Mouse (Mus musculus) CD4-positive naive resting alpha-beta T cell, adult 76 days (primary cell): ENCODE data around the gene Csrp1. TPM values are rescaled to one million over a fixed set of nuclear protein-coding genes. Genes with fewer than 3 reads are reported as not detected.

Experiments used
- total RNA-seq: library from RNA; stranded (reverse); gene quantifications from one replicate; pipeline ENCODE4 v1.2.4, GENCODE M21; 2023

Csrp1 gene
- 79.9 TPM for total RNA-seq

DNA sequence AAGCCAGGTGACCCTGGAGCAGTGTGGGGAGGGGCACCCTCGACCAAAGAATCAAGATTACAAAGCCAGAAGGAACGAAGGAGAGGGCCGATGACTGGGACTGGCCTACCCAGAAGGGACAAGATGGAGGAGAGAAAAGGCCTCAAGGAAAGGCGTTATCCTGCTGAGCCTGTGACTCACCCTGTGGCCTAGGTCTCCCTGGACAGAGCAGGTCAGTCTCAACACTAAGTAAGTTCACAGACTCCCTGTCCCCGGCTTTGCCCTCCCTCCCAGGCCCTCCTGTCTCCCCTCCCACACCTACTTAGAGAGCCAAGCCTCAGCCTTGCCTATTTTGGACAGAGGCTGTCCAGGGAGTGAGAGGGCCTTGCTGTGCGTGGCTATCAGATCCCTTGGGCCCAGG lies at the start of gene Csrp1:
Gene Csrp1 (plus strand): TSS at position 79 of the 400 bp plus-strand sequence.

DNA sequence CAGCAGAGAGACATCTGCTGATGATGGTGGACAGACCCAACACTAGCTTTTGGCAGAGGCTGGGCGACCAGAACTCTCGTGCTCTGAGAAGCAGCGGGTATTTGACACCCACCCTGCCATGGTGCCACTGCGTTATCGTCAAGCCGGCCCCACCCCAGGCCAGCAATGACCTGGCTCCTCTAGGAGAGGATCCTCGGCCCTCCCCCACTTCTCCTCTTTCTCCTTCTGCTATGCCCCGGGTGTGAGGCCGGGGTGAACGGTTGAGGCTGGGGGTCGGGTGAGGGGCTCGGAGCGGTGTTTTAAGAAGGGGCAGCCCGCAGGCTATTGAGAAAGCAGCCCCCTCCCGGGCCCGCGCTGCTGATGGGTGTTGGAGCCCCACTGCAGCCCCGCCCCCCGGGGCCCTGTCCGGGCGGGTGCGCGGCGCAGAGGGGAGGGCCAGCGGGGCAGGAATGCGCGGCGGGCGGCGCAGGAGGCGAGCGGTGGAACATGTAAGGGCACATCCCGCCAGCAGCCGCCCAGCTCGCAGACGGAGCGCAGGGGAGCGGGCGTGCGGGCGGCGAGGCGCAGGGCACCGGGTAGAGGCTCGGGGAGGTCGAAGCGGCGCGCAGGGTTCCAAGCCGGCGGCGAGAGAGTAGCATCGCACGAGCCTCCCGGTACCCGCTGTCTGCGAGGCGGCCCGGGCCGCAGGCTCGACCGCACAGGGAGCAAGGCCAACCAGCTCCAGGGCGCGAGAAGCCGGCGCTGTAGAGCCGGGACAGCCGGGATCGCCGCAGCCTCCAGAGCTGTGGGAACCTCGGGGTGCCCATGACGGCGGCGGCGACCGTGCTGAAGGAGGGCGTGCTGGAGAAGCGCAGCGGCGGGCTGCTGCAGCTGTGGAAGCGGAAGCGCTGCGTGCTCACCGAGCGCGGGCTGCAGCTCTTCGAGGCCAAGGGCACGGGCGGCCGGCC lies 46.1 kb downstream of the Csrp1 start, which contains the start of gene Phlda3:
Gene Phlda3 (plus strand): TSS at position 475 of the 947 bp plus-strand sequence.

DNA sequence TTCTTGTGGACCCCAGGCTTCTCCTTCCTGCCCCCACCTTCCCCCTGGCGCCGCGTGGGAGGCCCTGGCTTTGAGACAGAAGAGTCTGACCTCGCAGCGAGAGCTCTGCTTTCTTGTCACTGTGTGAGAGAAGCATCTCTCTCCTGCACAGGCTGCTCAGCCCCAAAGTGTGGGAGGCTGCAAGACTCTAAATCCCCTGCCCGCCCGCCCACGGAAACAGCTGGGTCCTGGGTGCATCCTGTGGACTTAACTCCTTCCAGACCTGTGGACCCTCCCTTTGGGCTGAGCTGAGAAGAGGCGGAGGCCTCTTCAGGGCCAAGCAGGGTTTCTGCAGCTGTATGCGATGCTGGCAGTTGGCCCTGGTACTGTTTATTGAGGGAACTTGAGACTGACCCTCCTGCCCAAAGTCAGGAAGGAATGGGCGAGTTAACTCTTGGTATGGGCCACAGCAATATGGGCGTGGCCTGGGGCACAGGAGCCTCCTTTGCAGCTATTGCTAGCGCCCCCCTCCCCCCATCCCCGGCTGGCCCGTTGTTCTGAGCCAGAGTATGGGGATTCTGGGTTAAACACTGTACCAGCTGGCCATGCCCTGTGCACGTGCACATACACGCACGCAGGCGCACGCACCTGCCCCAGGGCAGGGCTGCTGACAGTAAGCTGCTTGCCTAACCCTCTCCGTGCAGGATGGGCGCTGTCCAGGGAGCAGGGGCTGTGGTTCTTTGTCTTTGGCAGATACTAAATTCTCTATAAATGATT lies 59.1 kb downstream of the Csrp1 start, which contains the start of gene Tnni1:
Gene Tnni1 (plus strand): TSS at position 655 of the 756 bp plus-strand sequence.

Other genes starting within 250 kb of the Csrp1 start
- gene Nav1, start 112.8 kb upstream of the Csrp1 start, total RNA-seq = 2.6 TPM
- gene Phlda3, start 46.1 kb downstream of the Csrp1 start, total RNA-seq = not detected
- 1.3 TPM for gene Tnni1, start 59.4 kb downstream of the Csrp1 start, total RNA-seq
- 0.73 TPM for gene Lad1, start 98.5 kb downstream of the Csrp1 start, total RNA-seq
- not detected for gene Tnnt2, start 116.3 kb downstream of the Csrp1 start, total RNA-seq
- gene Pkp1, start 199.1 kb downstream of the Csrp1 start, total RNA-seq = not detected